ENCODE assay signal across 9 mouse cellular contexts in genomic region chr13:31805831-31806427, GRCm38 (mm10). TPM values are rescaled to one million over a fixed set of nuclear protein-coding genes. Genes with fewer than 3 reads are reported as not detected.
DNase-seq lines count a peak whose midpoint lies in the region; ATAC-seq lines count a peak whose summit lies in the region.
"Had no signal": no experiment of that assay in that cellular context is flagged by ENCODE, and none has a peak within 500 bp of the region (broad histone marks: within the 10 kb centered on the region; RNA-seq: fewer than 3 reads in every experiment).

No protein-coding gene starts in this region.

- peak overlapping the region; percentile 84 for H3K9ac ChIP-seq in heart, embryonic 13.5 days
- peak overlapping the region; percentile 42 for H3K9ac ChIP-seq in forebrain, embryonic 16.5 days (replicated peaks; ENCODE audit: low read depth, low read length)

- intact Hi-C loops in heart, postnatal 10 days (cut with DNase I) = loop anchor here (5.0 kb wide), 3 partner anchors 211 to 796 kb away; no protein-coding TSS in a partner anchor

- ATAC-seq in heart, embryonic 13.5 days (ENCODE audit: extremely low read depth, insufficient number of reproducible peaks, low FRiP score, low TSS enrichment) = peak; percentile 11; the same call in 1 of the 2 replicates
- no peak for ATAC-seq in forebrain, embryonic 16.5 days

- H3K36me3 ChIP-seq in heart, embryonic 13.5 days = no peaks in the 10 kb centered on the region; the same call in 1 of the 2 replicates
- no peaks in the 10 kb centered on the region for H3K36me3 ChIP-seq in forebrain, embryonic 16.5 days (ENCODE audit: control insufficient read depth, insufficient read depth)
- H3K36me3 ChIP-seq in midbrain, embryonic 10.5 days = no peaks in the 10 kb centered on the region

- no peak for DNase-seq in heart, postnatal 10 days
- peak; percentile 16 for DNase-seq in ES-CJ7 (ENCODE audit: low read depth, low spot score)
- DNase-seq in midbrain, embryonic 10.5 days (ENCODE audit: low spot score) = no peak
- DNase-seq in adrenal gland, postnatal 14 days = no peak
- DNase-seq in frontal cortex, adult 2 months (ENCODE audit: extremely low spot score in 1 of 2, low spot score in 1 of 2) = no peak
- no peak for DNase-seq in lung, postnatal 10 days

- WGBS in heart, embryonic 13.5 days = 2% methylated on average over 34 of the region's 34 CpGs
- WGBS in forebrain, embryonic 16.5 days = under 1% methylated on average over 34 of the region's 34 CpGs
- WGBS in midbrain, embryonic 10.5 days = under 1% methylated on average over 34 of the region's 34 CpGs

- peaks cover 73% of the 10 kb centered on the region for H3K27me3 ChIP-seq in heart, embryonic 13.5 days (replicated peaks)
- H3K27me3 ChIP-seq in forebrain, embryonic 16.5 days (replicated peaks; ENCODE audit: control insufficient read depth, insufficient read depth, low read length) = peaks cover 49% of the 10 kb centered on the region
- H3K27me3 ChIP-seq in midbrain, embryonic 10.5 days (ENCODE audit: low read depth, poor library complexity, severe bottlenecking) = peaks cover 100% of the 10 kb centered on the region

- peak overlapping the region; percentile 77 for H3K27ac ChIP-seq in heart, embryonic 13.5 days (replicated peaks)
- no peak overlapping the region for H3K27ac ChIP-seq in forebrain, embryonic 16.5 days (ENCODE audit: low read length)
- no peak overlapping the region; the same call in 1 of the 2 replicates for H3K27ac ChIP-seq in midbrain, embryonic 10.5 days (replicated peaks)

- H3K9me3 ChIP-seq in heart, embryonic 13.5 days = no peaks in the 10 kb centered on the region
- H3K9me3 ChIP-seq in forebrain, embryonic 16.5 days (ENCODE audit: control insufficient read depth, low read length) = no peaks in the 10 kb centered on the region
- H3K9me3 ChIP-seq in midbrain, embryonic 10.5 days (replicated peaks) = no peaks in the 10 kb centered on the region

- peaks cover 44% of the 10 kb centered on the region for H3K4me1 ChIP-seq in heart, embryonic 13.5 days
- H3K4me1 ChIP-seq in forebrain, embryonic 16.5 days (replicated peaks; ENCODE audit: control insufficient read depth, insufficient read depth, low read length) = peaks cover 34% of the 10 kb centered on the region
- peaks cover 51% of the 10 kb centered on the region for H3K4me1 ChIP-seq in midbrain, embryonic 10.5 days

- H3K4me3 ChIP-seq in heart, embryonic 13.5 days = peak overlapping the region; percentile 72
- H3K4me3 ChIP-seq in forebrain, embryonic 16.5 days (replicated peaks; ENCODE audit: low read length) = peak overlapping the region; percentile 46
- peak overlapping the region; percentile 62 for H3K4me3 ChIP-seq in midbrain, embryonic 10.5 days

- peak overlapping the region; percentile 84 for H3K4me2 ChIP-seq in heart, embryonic 13.5 days
- peak overlapping the region; percentile 75 for H3K4me2 ChIP-seq in forebrain, embryonic 16.5 days (ENCODE audit: low read length)

RNA-seq across cellular contexts. Expression of gene Foxc1, which starts 0.5 kb away (rescaled TPM):
- 1.4 and 1.6 TPM in 2 replicates for polyA plus RNA-seq in heart, embryonic 13.5 days (2015; fragmentation: Nextera tagmentation; extraction: Ambion mirVana)
- 1 to 10 TPM; 7.0 to 7.8 TPM for total RNA-seq in heart, postnatal 10 days (2021)
- polyA plus RNA-seq in forebrain, embryonic 16.5 days (2015; fragmentation: Nextera tagmentation; extraction: Ambion mirVana) = 0.57 and 1.1 TPM in 2 replicates
- 2.1 and 2.2 TPM in 2 replicates for polyA plus RNA-seq in midbrain, embryonic 10.5 days (2016; fragmentation: Nextera tagmentation; extraction: Ambion mirVana)
- 7.1 TPM in 2 replicates for total RNA-seq in adrenal gland, postnatal 14 days (2021)
- polyA plus RNA-seq in frontal cortex, adult 2 months (2012; rRNA removed) = 2.8 and 3.3 TPM in 2 replicates
- total RNA-seq: MEL had no signal
